Mouse (Mus musculus) forebrain, embryonic 11.5 days (tissue): ENCODE measurements at regions not wholly inside any gene's neighbourhood (a gene's known extent, or its start where the extent isn't known, plus 50 kb on each side); places are given as distances from the start of the nearest gene placed in this dataset.

Experiments
- ATAC-seq: fragments of 200-750 bp; cut with Nextera tagmentation; replicated peaks from 2 replicates; pipeline ENCODE4 v1.8.0; 2017; ENCODE audit warnings: moderate TSS enrichment; ENCODE audit not compliant: low FRiP score
- DNase-seq: peaks from one replicate; pipeline ENCODE4 v3.0.0-alpha.2; 2017; ENCODE audit warnings: low spot score
- H3K27ac ChIP-seq: fragments of 300-500 bp; sonication (generic); 2 replicates; pipeline ENCODE4 v1.5.1; 2014; ENCODE audit warnings: low read depth, low read length
- H3K27me3 ChIP-seq: fragments of 300-500 bp; sonication (generic); 2 replicates; pipeline ENCODE4 v1.6.1; 2014; ENCODE audit warnings: mild to moderate bottlenecking, low read length, mixed read lengths; ENCODE audit not compliant: control insufficient read depth, insufficient read depth
- H3K36me3 ChIP-seq: fragments of 300-500 bp; sonication (generic); 2 replicates; pipeline ENCODE4 v1.6.1; 2014; ENCODE audit warnings: mild to moderate bottlenecking, low read length, moderate library complexity, mixed read lengths; ENCODE audit not compliant: control insufficient read depth, insufficient read depth
- H3K4me1 ChIP-seq: fragments of 300-500 bp; sonication (generic); replicated peaks from 2 replicates; pipeline ENCODE4 v1.6.1; 2014; ENCODE audit warnings: low read length, mixed read lengths; ENCODE audit not compliant: control insufficient read depth, insufficient read depth
- H3K4me2 ChIP-seq: fragments of 300-500 bp; sonication (generic); 2 replicates; pipeline ENCODE4 v1.6.1; 2014; ENCODE audit warnings: low read depth, mild to moderate bottlenecking, low read length, moderate library complexity, mixed read lengths; ENCODE audit not compliant: severe bottlenecking
- H3K4me3 ChIP-seq: fragments of 300-500 bp; sonication (generic); 2 replicates; pipeline ENCODE4 v1.5.1; 2014; ENCODE audit warnings: low read depth, low read length
- H3K9ac ChIP-seq: fragments of 300-500 bp; sonication (generic); 2 replicates; pipeline ENCODE4 v1.6.1; 2014; ENCODE audit warnings: low read length
- H3K9me3 ChIP-seq: fragments of 300-500 bp; sonication (generic); 2 replicates; pipeline ENCODE4 v1.6.1; 2016; ENCODE audit warnings: low read length, mixed read lengths; ENCODE audit not compliant: control insufficient read depth
- WGBS: fragments of 180-500 bp; shearing (Covaris S2); extraction: QIAGEN DNeasy Blood & Tissue Kit; methylation state at CpG from one replicate; pipeline ENCODE4 v1.1.7; 2014; 5-methylcytosine and 5-hydroxymethylcytosine counted together

DNA sequence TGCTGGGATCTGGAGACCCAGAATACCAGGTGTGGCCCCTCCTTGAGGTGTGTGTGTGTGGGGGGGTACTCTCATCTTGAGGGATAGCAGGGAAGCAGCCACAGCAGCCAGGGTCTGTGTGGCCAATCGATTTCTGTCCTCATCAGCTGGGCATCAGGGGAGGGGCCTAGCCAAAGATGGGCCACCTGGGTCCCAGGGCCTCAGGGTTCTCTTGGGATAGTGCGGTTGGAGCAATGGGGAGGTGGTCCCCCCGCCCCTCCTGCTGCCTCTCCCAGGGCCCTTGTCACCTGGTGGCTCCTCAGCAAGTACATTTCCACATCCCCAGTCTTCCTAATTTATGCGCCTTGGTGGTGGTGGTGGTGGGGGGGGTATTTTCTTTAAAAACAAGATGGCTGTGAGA lies 55.4 kb downstream of the Uncx start:
- 7% methylated on average over 4 of the region's 4 CpGs for WGBS
- no peaks in the 10 kb centered on the region for H3K36me3 ChIP-seq
- no peaks in the 10 kb centered on the region for H3K9me3 ChIP-seq
- H3K4me1 ChIP-seq = peaks cover 19% of the 10 kb centered on the region
- peak overlapping the region; percentile 60 for H3K9ac ChIP-seq
- peak overlapping the region; percentile 91 for H3K27ac ChIP-seq
- no peak overlapping the region for H3K4me3 ChIP-seq
- H3K4me2 ChIP-seq = peak overlapping the region; percentile 55
- DNase-seq = no peak
- peak; percentile 60 for ATAC-seq
- peaks cover 8% of the 10 kb centered on the region for H3K27me3 ChIP-seq

GRCm38 (mm10) chr5:139599191-139599937 lies 56.1 kb downstream of the Uncx start:
- WGBS = under 1% methylated on average over 25 of the region's 25 CpGs
- H3K4me3 ChIP-seq = peak overlapping the region; percentile 21; the same call in 1 of the 2 replicates
- H3K4me2 ChIP-seq = peak overlapping the region; percentile 55
- no peaks in the 10 kb centered on the region for H3K9me3 ChIP-seq
- H3K36me3 ChIP-seq = no peaks in the 10 kb centered on the region
- DNase-seq = peak; percentile 85
- peak overlapping the region; percentile 91 for H3K27ac ChIP-seq
- peaks cover 8% of the 10 kb centered on the region for H3K27me3 ChIP-seq
- peak overlapping the region; percentile 60 for H3K9ac ChIP-seq
- peak; percentile 88 for ATAC-seq
- peaks cover 17% of the 10 kb centered on the region for H3K4me1 ChIP-seq

DNA sequence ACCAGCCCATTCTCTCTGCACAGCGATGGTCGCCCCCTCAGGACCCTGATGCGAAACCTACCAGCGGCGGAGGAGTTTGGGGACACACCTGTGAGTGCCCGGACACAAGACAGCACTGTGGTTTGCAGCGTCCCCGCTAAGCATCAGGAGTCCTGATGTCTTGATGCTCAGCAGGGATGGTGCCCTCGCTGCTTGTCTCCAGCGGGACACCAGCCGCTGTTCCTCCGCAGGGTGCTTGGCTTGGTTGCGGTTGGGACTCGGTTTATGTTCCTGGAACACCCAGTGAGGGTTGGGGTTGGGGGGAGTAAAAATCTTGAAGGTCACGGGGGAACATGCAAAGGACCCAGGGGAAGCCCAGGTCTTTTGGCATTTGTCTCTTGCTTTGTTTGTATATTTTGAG lies 56.9 kb downstream of the Uncx start:
- Histone ChIP-seq H3K4me1 (peaks cover 17% of the 10 kb centered on the region), H3K36me3 (no peaks in the 10 kb centered on the region), H3K4me2 (peak overlapping the region; percentile 55), H3K27ac (peak overlapping the region; percentile 31; the same call in 1 of the 2 replicates), H3K4me3 (0 out of 2 replicates have a peak overlapping the region, but pooled peaks have one; percentile 5), H3K27me3 (peaks cover 8% of the 10 kb centered on the region), H3K9me3 (no peaks in the 10 kb centered on the region), H3K9ac (peak overlapping the region; percentile 60; the same call in 1 of the 2 replicates)
- no peak for DNase-seq
- ATAC-seq = peak; percentile 40; the same call in 1 of the 2 replicates
- WGBS = 4% methylated on average over 15 of the region's 15 CpGs

- ATAC-seq (no peak), DNase-seq (no peak)
- Histone ChIP-seq H3K9ac (no peak overlapping the region), H3K4me3 (no peak overlapping the region), H3K4me2 (no peak overlapping the region), H3K27ac (no peak overlapping the region), H3K4me1 (peaks cover 17% of the 10 kb centered on the region), H3K9me3 (no peaks in the 10 kb centered on the region), H3K36me3 (no peaks in the 10 kb centered on the region), H3K27me3 (peaks cover 8% of the 10 kb centered on the region)
- 80% methylated on average over 4 of the region's 4 CpGs for WGBS
Measured at GRCm38 (mm10) chr5:139602860-139603259, 59.6 kb downstream of the Uncx start.

DNA sequence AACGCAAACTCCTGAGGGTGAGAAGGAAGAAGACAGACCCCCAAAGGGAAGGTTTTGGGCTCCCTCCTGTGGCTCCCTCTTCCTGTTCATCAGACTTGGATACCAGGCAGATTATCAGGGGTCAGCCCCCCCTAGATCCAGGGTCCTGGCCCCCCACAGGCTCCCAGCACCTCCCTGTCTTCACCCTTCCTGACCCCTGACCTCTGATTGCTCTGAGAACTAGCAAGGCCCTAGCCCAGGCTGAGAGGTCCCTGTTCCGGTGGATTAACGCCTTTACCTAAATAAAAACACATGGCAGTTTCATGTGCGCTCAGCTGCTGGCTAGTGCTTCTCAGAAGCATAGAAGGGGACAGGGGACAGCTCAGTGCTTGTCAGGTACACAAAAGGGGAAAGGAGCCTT lies 60.2 kb downstream of the Uncx start:
- H3K4me3 ChIP-seq = no peak overlapping the region
- no peaks in the 10 kb centered on the region for H3K36me3 ChIP-seq
- H3K4me1 ChIP-seq = peaks cover 13% of the 10 kb centered on the region
- DNase-seq (no peak), ATAC-seq (no peak)
- 20% methylated on average over 4 of the region's 4 CpGs for WGBS
- no peaks in the 10 kb centered on the region for H3K9me3 ChIP-seq
- no peak overlapping the region for H3K4me2 ChIP-seq
- no peak overlapping the region; the same call in 1 of the 2 replicates for H3K9ac ChIP-seq
- H3K27me3 ChIP-seq = peaks cover 4% of the 10 kb centered on the region
- no peak overlapping the region for H3K27ac ChIP-seq

DNA sequence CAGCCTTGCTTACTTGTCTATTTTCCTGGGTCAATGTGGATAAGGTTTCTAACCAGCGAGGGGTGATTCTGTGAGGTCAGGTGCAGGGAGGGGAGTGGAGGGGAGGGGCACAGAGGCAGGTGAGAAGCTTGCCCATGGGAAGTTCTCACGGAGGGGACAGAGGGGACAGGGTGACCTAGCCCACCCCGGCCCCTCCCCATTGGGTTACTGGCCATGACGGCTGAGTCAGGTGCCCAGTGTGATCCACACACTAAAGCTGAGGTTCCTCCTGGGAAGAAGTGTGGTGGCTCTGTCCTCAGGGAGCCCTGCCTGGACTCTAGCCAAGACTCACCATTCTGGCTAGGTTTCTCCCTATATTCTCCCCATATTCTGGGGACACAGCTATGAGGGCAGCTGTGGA lies 61.0 kb downstream of the Uncx start:
- no peak overlapping the region for H3K9ac ChIP-seq
- H3K36me3 ChIP-seq = no peaks in the 10 kb centered on the region
- no peak overlapping the region for H3K4me3 ChIP-seq
- peaks cover 5% of the 10 kb centered on the region; the same call in 1 of the 2 replicates for H3K4me1 ChIP-seq
- no peak for ATAC-seq
- H3K27ac ChIP-seq = no peak overlapping the region
- no peak for DNase-seq
- peaks cover 3% of the 10 kb centered on the region for H3K27me3 ChIP-seq
- WGBS = 54% methylated on average over 4 of the region's 4 CpGs
- no peak overlapping the region for H3K4me2 ChIP-seq
- no peaks in the 10 kb centered on the region for H3K9me3 ChIP-seq

GRCm38 (mm10) chr5:139610610-139611520 lies 67.6 kb downstream of the Uncx start:
- Histone ChIP-seq H3K36me3 (no peaks in the 10 kb centered on the region), H3K27me3 (no peaks in the 10 kb centered on the region), H3K4me3 (no peak overlapping the region), H3K4me2 (no peak overlapping the region), H3K4me1 (no peaks in the 10 kb centered on the region), H3K9me3 (no peaks in the 10 kb centered on the region), H3K27ac (no peak overlapping the region), H3K9ac (no peak overlapping the region)
- no peak for ATAC-seq
- no peak for DNase-seq
- WGBS = 73% methylated on average over 28 of the region's 28 CpGs

DNA sequence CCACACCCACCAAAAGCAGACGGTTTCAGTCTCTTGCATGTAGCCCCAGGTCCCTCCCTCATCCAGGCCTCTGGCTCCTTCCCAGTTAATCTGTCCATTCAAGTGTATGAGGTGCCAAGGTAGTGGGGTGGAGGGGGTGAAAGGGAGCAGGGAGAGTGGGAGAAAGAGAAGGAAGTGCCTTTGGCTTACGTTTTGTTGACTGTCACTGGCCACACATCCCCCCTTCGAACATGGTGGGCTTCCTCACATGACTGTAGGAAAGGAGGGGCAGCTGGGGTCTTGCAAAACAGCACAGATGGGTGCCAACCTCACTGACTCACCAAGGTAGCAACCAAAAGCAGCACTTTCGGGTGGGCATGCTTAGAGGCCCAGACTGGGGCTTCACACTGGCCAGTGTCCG lies 68.9 kb downstream of the Uncx start:
- WGBS = 76% methylated on average over 5 of the region's 5 CpGs
- no peaks in the 10 kb centered on the region for H3K4me1 ChIP-seq
- H3K4me3 ChIP-seq = no peak overlapping the region
- H3K4me2 ChIP-seq = no peak overlapping the region
- H3K36me3 ChIP-seq = no peaks in the 10 kb centered on the region
- H3K27me3 ChIP-seq = no peaks in the 10 kb centered on the region
- DNase-seq = no peak
- no peak for ATAC-seq
- H3K27ac ChIP-seq = no peak overlapping the region
- no peak overlapping the region for H3K9ac ChIP-seq
- H3K9me3 ChIP-seq = no peaks in the 10 kb centered on the region
